Mouse (Mus musculus) liver, embryonic 11.5 days (tissue): ENCODE measurements around the gene Ccdc39. TPM values are rescaled to one million over a fixed set of nuclear protein-coding genes. Genes with fewer than 3 reads are reported as not detected.

Experiments
- ATAC-seq: fragments of 200-750 bp; cut with Nextera tagmentation; replicated peaks from 2 replicates; pipeline ENCODE4 v1.8.0; 2017; ENCODE audit warnings: moderate number of reproducible peaks, mild to moderate bottlenecking, moderate TSS enrichment, moderate library complexity; ENCODE audit not compliant: low FRiP score
- DNase-seq: peaks from one replicate; pipeline ENCODE4 v3.0.0-alpha.2; 2017; ENCODE audit warnings: low spot score
- H3K27ac ChIP-seq: fragments of 300-500 bp; sonication (generic); 2 replicates; pipeline ENCODE4 v1.5.1; 2014; ENCODE audit warnings: mild to moderate bottlenecking, low read depth, low read length, control low read depth
- H3K27me3 ChIP-seq: fragments of 300-500 bp; sonication (generic); replicated peaks from 2 replicates; pipeline ENCODE4 v1.6.1; 2014; ENCODE audit warnings: low read length, mixed read lengths; ENCODE audit not compliant: control insufficient read depth, insufficient read depth
- H3K36me3 ChIP-seq: fragments of 300-500 bp; sonication (generic); 2 replicates; pipeline ENCODE4 v1.6.1; 2014; ENCODE audit warnings: mild to moderate bottlenecking, low read length, moderate library complexity, mixed read lengths; ENCODE audit not compliant: control insufficient read depth, insufficient read depth
- H3K4me1 ChIP-seq: fragments of 300-500 bp; sonication (generic); replicated peaks from 2 replicates; pipeline ENCODE4 v1.6.1; 2014; ENCODE audit warnings: low read length, mixed read lengths; ENCODE audit not compliant: control insufficient read depth, insufficient read depth
- H3K4me2 ChIP-seq: fragments of 300-500 bp; sonication (generic); 2 replicates; pipeline ENCODE4 v1.6.1; 2014; ENCODE audit warnings: mild to moderate bottlenecking, control low read depth, moderate library complexity
- H3K4me3 ChIP-seq: fragments of 300-500 bp; sonication (generic); 2 replicates; pipeline ENCODE4 v1.5.1; 2014; ENCODE audit warnings: low read depth, low read length, control low read depth
- H3K9ac ChIP-seq: fragments of 300-500 bp; sonication (generic); 2 replicates; pipeline ENCODE4 v1.6.1; 2014; ENCODE audit warnings: low read depth, low read length, control low read depth
- H3K9me3 ChIP-seq: fragments of 300-500 bp; sonication (generic); 2 replicates; pipeline ENCODE4 v1.6.1; 2016; ENCODE audit warnings: low read length, inconsistent platforms, mixed read lengths; ENCODE audit not compliant: control insufficient read depth
- WGBS: fragments of 180-500 bp; shearing (Covaris S2); extraction: QIAGEN DNeasy Blood & Tissue Kit; methylation state at CpG from one replicate; pipeline ENCODE4 v1.1.7; 2014; 5-methylcytosine and 5-hydroxymethylcytosine counted together
- polyA plus RNA-seq: library from polyadenylated mRNA; unstranded; fragments of >200 nt; fragmentation: Nextera tagmentation; extraction: Ambion mirVana; gene quantifications from 2 replicates; pipeline ENCODE4 v1.2.1, GENCODE M21; 2014

Gene Ccdc39
- polyA plus RNA-seq, 1 experiment from 2014 or later, result 2.9 TPM

GRCm38 (mm10) chr3:33824135-33824946, 19.8 kb downstream of the Ccdc39 start:
- DNase-seq, result no peak

DNA sequence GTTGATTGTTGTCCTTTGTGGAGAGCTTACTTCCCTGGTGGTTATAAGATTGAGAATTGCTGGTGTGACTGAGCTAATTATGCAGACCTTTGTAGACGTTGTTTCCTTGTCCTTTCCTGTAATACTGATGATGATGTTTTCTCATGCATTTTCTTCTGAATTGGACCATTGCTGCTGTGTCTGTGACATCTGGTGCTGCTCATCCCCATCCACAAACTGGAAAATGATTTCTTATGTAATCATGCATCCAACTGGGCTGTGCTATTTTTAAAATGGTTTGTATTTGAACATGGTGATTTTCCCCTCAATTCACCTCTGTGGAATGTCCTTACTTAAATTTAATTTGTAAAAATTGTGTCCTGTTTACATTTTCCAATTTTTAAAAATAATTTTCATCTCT, 37.0 kb downstream of the Ccdc39 start:
- Histone ChIP-seq H3K27me3 (no peaks in the 10 kb centered on the region), H3K4me2 (no peak overlapping the region), H3K9me3 (no peaks in the 10 kb centered on the region), H3K4me3 (no peak overlapping the region), H3K4me1 (no peaks in the 10 kb centered on the region), H3K27ac (no peak overlapping the region), H3K36me3 (peaks cover 22% of the 10 kb centered on the region; the same call in 1 of the 2 replicates), H3K9ac (no peak overlapping the region)
- DNase-seq, result no peak
- ATAC-seq, result no peak
- 88% methylated on average over 1 of the region's 1 CpGs for WGBS

More at GRCm38 (mm10) chr3:33824135-33824946, 19.8 kb downstream of the Ccdc39 start:
- Histone ChIP-seq H3K27me3 (no peaks in the 10 kb centered on the region), H3K27ac (no peak overlapping the region), H3K36me3 (no peaks in the 10 kb centered on the region), H3K4me2 (no peak overlapping the region), H3K4me1 (no peaks in the 10 kb centered on the region), H3K9me3 (no peaks in the 10 kb centered on the region), H3K4me3 (no peak overlapping the region), H3K9ac (no peak overlapping the region)
- no peak for ATAC-seq
- WGBS, result 44% methylated on average over 9 of the region's 9 CpGs

DNA sequence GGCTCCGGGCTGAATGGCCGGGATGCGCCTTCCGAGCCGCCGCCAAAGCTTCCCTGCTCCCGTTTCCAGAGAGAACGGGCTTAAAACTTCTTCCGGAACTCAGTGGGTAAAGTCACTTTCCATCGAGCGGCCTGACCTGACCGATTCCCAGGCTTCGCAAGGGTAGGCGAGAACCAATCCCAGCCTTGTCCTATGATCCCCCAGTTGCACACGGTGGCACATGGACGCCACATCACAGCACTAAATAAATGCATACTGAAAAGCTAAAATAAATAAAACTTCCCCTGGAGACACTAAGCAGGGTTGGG, 43.6 kb downstream of the Ccdc39 start:
- Histone ChIP-seq H3K27me3 (no peaks in the 10 kb centered on the region), H3K36me3 (peaks cover 9% of the 10 kb centered on the region; the same call in 1 of the 2 replicates), H3K27ac (peak overlapping the region; percentile 98), H3K4me1 (peaks cover 7% of the 10 kb centered on the region), H3K4me2 (peak overlapping the region; percentile 64), H3K9ac (peak overlapping the region; percentile 92), H3K9me3 (no peaks in the 10 kb centered on the region), H3K4me3 (peak overlapping the region; percentile 93)
- peak; percentile 2; the same call in 1 of the 2 replicates for ATAC-seq
- WGBS, result under 1% methylated on average over 16 of the region's 16 CpGs
- DNase-seq, result no peak

DNA sequence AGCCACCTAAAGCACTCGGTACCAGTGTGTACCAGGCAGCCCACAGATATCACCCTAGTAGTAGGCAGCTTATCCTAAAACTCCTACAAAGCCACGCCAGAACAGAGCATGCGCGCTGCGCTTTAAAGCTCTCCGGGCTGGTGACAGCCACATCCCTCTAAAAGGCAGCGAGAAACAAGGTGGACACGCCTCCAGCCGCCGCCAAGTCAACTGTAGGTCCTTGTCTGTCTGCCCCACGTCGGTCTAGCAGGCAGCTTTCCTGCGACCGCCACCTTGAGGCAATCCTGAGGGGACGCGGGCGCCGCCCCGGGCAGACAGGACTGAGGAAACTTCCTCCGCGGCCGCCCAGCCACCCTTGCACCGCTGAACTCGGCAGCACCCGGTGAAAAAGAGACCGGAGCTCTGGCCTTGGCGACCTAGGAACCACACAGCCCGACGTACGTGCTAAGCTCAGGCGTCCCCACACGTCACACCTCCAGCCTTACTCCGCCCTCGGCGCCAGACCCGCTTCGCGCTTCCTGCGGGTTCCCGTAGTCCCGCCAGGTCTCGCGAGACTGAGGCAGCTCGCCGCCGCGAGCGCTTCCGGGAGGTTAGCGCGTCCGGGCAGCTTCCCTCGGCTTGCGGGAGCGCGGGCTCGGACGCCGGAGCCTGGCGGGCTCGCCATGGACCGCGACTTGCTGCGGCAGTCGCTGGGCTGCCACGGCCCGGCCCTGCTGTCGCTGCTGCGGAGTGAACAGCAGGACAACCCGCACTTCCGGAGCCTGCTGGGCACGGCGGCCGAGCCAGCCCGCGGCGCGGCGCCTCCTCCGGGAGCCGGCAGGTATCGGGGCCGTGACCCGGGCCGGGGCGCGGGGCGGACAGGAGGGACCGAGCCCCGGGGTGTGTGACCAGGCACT, 44.2 kb downstream of the Ccdc39 start, which contains the start of gene Ttc14:
Gene Ttc14, plus strand, starts transcription at position 216 of the 896 bp plus-strand sequence.
- H3K4me3 ChIP-seq, result peak within 1 kb of the TSS; percentile 93
- peak; percentile 97 for ATAC-seq
- H3K4me2 ChIP-seq, result peak within 1 kb of the TSS; percentile 64
- DNase-seq, result peak; percentile 92
- H3K9ac ChIP-seq, result peak within 1 kb of the TSS; percentile 92
- under 1% methylated on average over 90 of the region's 90 CpGs for WGBS
- peaks cover 5% of the 10 kb centered on the region; the same call in 1 of the 2 replicates for H3K36me3 ChIP-seq
- H3K27me3 ChIP-seq, result no peaks in the 10 kb centered on the region
- H3K27ac ChIP-seq, result peak within 1 kb of the TSS; percentile 98
- H3K9me3 ChIP-seq, result no peaks in the 10 kb centered on the region
- H3K4me1 ChIP-seq, result peaks cover 7% of the 10 kb centered on the region

DNA sequence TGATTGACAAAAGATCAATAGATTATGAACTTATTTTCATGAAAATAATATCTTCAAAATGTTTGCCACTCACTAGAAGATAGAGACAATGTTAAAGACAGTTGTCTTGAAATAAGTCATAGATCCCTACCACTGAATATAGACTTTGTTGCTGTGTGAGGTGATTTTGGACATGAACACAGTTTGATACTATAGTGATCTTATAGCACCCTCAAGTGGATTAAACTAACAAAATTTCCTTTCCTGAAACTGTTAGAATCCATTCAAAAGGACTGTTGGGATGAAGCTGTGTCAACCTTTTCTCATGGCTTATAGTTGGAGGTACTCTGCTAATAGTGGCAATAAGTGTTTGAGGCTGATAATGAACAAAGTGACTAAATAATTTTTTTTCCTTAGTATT, 53.1 kb downstream of the Ccdc39 start:
- H3K4me1 ChIP-seq, result no peaks in the 10 kb centered on the region
- no peaks in the 10 kb centered on the region for H3K27me3 ChIP-seq
- no peak overlapping the region for H3K4me3 ChIP-seq
- no peaks in the 10 kb centered on the region for H3K9me3 ChIP-seq
- no peak for DNase-seq
- no peak for ATAC-seq
- no peaks in the 10 kb centered on the region for H3K36me3 ChIP-seq
- no peak overlapping the region for H3K4me2 ChIP-seq
- no peak overlapping the region for H3K9ac ChIP-seq
- no peak overlapping the region for H3K27ac ChIP-seq

Other genes starting within 250 kb of the Ccdc39 start
- 47.8 and 48.4 TPM in 2 replicates for gene Ttc14, start 44.5 kb downstream of the Ccdc39 start, polyA plus RNA-seq
- 67.9 and 71.4 TPM in 2 replicates for gene Fxr1, start 175.6 kb upstream of the Ccdc39 start, polyA plus RNA-seq
- gene Dnajc19, start 237.0 kb upstream of the Ccdc39 start, polyA plus RNA-seq, result 226 and 227 TPM in 2 replicates